Mouse (Mus musculus) olfactory bulb, adult 2 months (tissue): Measurements from ENCODE around the gene Evl. TPM values are rescaled to one million over a fixed set of nuclear protein-coding genes. Genes with fewer than 3 reads are reported as not detected.

Source experiments
- H3K27ac ChIP-seq: fragments of 200-500 bp; 2 replicates; pipeline ENCODE4 v1.5.1; 2012; ENCODE audit warnings: low read depth, low read length; ENCODE audit not compliant: insufficient read depth
- H3K4me1 ChIP-seq: fragments of 200-500 bp; 2 replicates; pipeline ENCODE4 v1.6.1; 2012; ENCODE audit warnings: low read length; ENCODE audit not compliant: control insufficient read depth, insufficient read depth
- H3K4me3 ChIP-seq: fragments of 200-500 bp; 2 replicates; pipeline ENCODE4 v1.5.1; 2012; ENCODE audit warnings: mild to moderate bottlenecking, low read depth, low read length, moderate library complexity; ENCODE audit not compliant: insufficient read depth
- CTCF ChIP-seq: fragments of 200-500 bp; IDR thresholded peaks from 2 replicates; pipeline ENCODE4 v1.5.1; 2012; ENCODE audit warnings: low read depth, mild to moderate bottlenecking, low read length, moderate library complexity; ENCODE audit not compliant: insufficient read depth
- POLR2A ChIP-seq: fragments of 200-500 bp; IDR thresholded peaks from 2 replicates; pipeline ENCODE4 v1.6.1; 2012; ENCODE audit warnings: mild to moderate bottlenecking, low read depth, low read length, moderate library complexity; ENCODE audit not compliant: insufficient read depth
- WGBS: fragments of 180-500 bp; shearing (Covaris S2); methylation state at CpG from one replicate; pipeline ENCODE4 v1.1.7; 2018; 5-methylcytosine and 5-hydroxymethylcytosine counted together
- polyA plus RNA-seq: library from polyadenylated mRNA; stranded (reverse); fragments of >200 nt; gene quantifications from 2 replicates; pipeline ENCODE4 v1.2.4, GENCODE M21; 2012; ENCODE audit warnings: low replicate concordance; ENCODE audit not compliant: missing spikeins, insufficient read depth, insufficient read length

Gene Evl
- polyA plus RNA-seq, 1 experiment: not detected

GRCm38 (mm10) chr12:108653358-108654335 is 99.1 kb downstream of the Evl start:
- no peak overlapping the region for H3K27ac ChIP-seq
- 89% methylated on average over 11 of the region's 11 CpGs for WGBS
- H3K4me1 ChIP-seq: peaks cover 8% of the 10 kb centered on the region; the same call in 1 of the 2 replicates
- TF ChIP-seq POLR2A (no peak), CTCF (no peak)
- H3K4me3 ChIP-seq: no peak overlapping the region

DNA sequence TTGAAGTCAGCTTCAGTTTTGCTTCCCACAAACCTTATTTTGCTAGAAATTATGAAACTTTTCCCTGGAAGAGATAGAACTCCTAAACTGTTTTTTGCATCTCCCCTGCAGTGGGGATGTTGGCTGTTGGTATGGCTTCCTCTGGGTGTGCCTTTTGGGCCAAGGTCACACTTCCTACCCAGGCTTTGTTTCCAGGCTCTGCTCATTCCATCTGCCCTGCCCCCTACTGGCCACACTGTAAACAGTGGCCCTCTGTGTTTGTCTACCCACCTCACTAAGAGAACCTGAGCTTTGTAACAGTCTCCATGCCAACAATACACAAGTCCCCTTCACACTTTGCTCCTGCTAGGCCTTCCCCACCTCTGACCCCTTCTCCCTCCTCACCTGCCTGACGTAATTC is 102.8 kb downstream of the Evl start:
- no peak overlapping the region for H3K4me3 ChIP-seq
- H3K4me1 ChIP-seq: peaks cover 3% of the 10 kb centered on the region; the same call in 1 of the 2 replicates
- TF ChIP-seq CTCF: no peak
- TF ChIP-seq POLR2A: no peak
- 89% methylated on average over 1 of the region's 1 CpGs for WGBS
- H3K27ac ChIP-seq: no peak overlapping the region

DNA sequence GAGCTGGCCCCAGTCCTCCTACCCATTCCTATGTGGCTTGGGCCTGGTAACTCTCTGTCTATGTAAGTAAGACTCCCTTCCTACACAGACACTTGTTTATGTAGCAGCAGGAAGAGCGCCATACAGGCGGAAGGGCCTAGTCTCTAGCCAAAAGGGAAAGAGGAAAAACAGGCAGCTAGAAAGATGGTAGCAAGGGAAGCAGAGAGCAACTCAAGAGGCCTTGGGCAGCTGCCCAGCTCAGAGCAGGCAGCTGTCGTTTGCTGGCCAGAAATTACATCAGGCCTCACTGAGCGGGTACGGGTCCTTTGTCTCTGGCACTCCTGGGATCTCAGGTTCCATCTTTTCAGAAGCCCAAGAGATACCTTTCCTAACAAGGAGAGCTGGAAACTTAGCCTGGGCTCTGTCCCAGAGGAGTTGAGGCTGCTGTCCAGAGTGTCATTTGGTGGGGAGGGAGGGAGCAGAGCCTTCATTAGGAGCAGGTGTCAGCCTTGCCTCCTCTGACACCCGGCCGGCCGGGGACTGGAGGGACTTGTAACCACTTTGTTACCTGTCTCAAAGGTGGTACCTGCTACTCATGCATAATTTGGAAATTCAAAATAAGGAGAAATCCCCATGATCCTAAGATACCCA is 114.2 kb downstream of the Evl start:
- TF ChIP-seq POLR2A (no peak), CTCF (no peak)
- Histone ChIP-seq H3K27ac (no peak overlapping the region), H3K4me3 (no peak overlapping the region), H3K4me1 (peaks cover 16% of the 10 kb centered on the region)
- WGBS: 56% methylated on average over 8 of the region's 8 CpGs

- Histone ChIP-seq H3K27ac (no peak overlapping the region), H3K4me3 (no peak overlapping the region), H3K4me1 (peaks cover 23% of the 10 kb centered on the region)
- WGBS: 96% methylated on average over 2 of the region's 2 CpGs
- TF ChIP-seq CTCF (no peak), POLR2A (no peak)
Measured at GRCm38 (mm10) chr12:108671541-108671940, 117.0 kb downstream of the Evl start.

DNA sequence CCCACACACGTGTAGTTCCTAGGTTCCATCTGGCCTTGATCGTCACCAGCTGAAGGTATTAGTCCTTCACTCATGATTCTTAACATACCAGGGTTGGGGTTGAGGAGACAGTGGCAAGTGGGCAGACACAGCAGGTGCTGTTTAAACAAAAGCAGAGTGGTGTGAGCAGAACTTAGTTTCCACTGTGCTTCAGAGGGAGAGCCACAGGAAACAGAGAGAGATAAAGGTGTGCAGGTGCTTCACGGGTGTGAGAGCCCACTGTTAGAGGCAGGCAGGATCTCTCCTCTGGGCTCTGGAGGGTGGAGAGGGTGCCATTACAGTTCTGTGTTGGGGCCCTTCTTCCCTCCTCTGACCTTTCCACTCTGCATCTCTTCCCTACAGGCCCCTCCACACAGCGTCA is 118.4 kb downstream of the Evl start:
- H3K27ac ChIP-seq: no peak overlapping the region
- 94% methylated on average over 4 of the region's 4 CpGs for whole genome bisulfite sequencing
- no peak overlapping the region for H3K4me3 ChIP-seq
- peaks cover 22% of the 10 kb centered on the region for H3K4me1 ChIP-seq
- TF ChIP-seq CTCF (no peak), POLR2A (no peak)

DNA sequence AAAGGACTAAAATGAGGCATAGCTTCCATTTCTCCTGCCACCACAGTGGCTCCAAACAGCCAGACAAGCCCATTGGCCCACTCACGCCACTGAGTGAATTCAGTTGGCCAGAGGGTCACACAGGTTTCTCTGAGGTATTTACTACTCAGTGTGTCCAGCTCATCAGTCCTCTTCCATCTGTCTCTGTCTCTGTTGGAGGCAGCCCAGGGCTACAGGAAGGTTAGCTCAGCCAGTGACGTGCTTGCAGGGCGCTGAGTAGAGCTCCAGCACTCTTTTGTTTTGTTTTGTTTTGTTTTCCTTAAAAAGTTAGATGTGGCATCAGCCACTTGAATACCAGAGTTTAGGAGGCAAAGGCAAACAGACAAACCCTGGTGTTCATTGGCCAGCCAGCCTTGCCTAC is 119.0 kb downstream of the Evl start:
- no peak overlapping the region for H3K27ac ChIP-seq
- WGBS: 74% methylated on average over 3 of the region's 3 CpGs
- TF ChIP-seq CTCF (no peak), POLR2A (no peak)

GRCm38 (mm10) chr12:108674502-108674901 is 120.0 kb downstream of the Evl start:
- Histone ChIP-seq H3K27ac (no peak overlapping the region), H3K4me1 (peaks cover 16% of the 10 kb centered on the region), H3K4me3 (no peak overlapping the region)
- TF ChIP-seq POLR2A (no peak), CTCF (no peak)
- WGBS: 66% methylated on average over 4 of the region's 4 CpGs

More for the DNA sequence above, 119.0 kb downstream of the Evl start:
- peaks cover 20% of the 10 kb centered on the region for H3K4me1 ChIP-seq
- no peak overlapping the region for H3K4me3 ChIP-seq

GRCm38 (mm10) chr12:108674916-108675315 is 120.4 kb downstream of the Evl start:
- no peak overlapping the region for H3K27ac ChIP-seq

DNA sequence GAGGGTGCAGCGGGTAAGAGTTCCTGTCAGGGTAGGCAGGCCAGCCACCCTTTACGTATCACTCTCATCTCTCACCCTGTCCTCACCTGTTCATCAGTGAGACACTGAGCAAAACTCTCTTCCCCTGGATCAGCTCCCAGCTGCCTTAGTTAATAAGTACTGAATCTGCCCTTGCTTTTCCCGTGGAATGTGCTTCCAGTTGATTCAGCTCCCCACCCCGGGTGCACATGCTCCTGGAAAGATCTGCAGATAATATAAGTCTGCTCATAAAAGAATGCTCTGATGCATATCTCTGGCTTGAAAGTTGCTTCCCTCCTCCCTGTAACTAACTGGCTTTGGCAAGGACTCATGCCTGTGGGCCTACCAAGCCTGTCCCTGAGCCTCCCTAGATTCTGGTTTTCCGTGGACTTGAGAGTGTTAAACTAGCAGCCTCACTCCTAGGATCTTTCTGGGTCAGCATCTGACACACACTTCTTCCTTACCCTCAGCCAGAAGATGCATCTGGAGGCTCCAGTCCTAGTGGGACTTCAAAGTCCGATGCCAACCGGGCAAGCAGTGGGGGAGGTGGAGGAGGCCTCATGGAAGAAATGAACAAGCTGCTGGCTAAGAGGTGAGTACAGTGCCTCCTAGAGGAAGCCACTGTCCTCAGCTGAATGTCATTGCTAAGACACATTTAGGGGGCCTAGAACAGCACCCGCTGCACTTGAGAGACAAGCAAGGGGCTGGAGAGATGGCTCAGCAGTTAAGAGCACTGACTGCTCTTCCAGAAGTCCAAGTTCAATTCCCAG is 121.3 kb downstream of the Evl start:
- 56% methylated on average over 8 of the region's 8 CpGs for WGBS

More at GRCm38 (mm10) chr12:108674916-108675315, 120.4 kb downstream of the Evl start:
- H3K4me1 ChIP-seq: peaks cover 16% of the 10 kb centered on the region
- TF ChIP-seq POLR2A: no peak
- no peak for TF ChIP-seq CTCF
- no peak overlapping the region for H3K4me3 ChIP-seq
- WGBS: 85% methylated on average over 2 of the region's 2 CpGs

More for the DNA sequence above, 121.3 kb downstream of the Evl start:
- no peak for TF ChIP-seq POLR2A
- no peak for TF ChIP-seq CTCF
- peaks cover 16% of the 10 kb centered on the region for H3K4me1 ChIP-seq
- no peak overlapping the region for H3K27ac ChIP-seq
- H3K4me3 ChIP-seq: no peak overlapping the region
